Mouse (Mus musculus) cerebellum, adult 9-10 months (tissue): Measurements from ENCODE around the gene Trpv2.
A peak's percentile ranks its signal among the peaks of the same experiment; 100 is the strongest.

Experiments used
- DNase-seq: peaks from one replicate; pipeline ENCODE4 v3.0.0; 2022

The Trpv2 gene

GRCm38 (mm10) chr11:62630225-62630821 is 56.0 kb downstream of the Trpv2 start:
- no peak for DNase-seq

- no peak for DNase-seq
Observed at GRCm38 (mm10) chr11:62631138-62631537, 56.9 kb downstream of the Trpv2 start.

DNA sequence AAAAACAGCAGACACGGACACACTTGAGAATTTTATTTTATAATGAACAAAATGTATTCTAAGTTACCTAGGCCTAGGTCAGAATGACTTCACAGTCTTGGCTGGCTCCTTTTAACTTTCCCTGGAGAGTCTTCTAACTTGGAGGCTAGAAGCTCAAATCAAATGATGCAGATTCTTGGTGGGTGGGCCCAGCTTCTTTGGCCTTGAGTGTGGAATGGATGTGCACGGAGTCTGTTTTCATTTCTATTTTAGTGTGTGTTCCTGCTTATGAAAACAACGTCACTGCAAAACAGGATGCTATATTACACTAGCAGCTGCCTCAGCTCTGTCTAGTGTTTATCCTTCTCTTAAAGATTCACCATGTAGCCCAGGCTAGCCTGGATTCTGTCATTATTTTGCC is 61.1 kb downstream of the Trpv2 start:
- DNase-seq, result no peak

DNA sequence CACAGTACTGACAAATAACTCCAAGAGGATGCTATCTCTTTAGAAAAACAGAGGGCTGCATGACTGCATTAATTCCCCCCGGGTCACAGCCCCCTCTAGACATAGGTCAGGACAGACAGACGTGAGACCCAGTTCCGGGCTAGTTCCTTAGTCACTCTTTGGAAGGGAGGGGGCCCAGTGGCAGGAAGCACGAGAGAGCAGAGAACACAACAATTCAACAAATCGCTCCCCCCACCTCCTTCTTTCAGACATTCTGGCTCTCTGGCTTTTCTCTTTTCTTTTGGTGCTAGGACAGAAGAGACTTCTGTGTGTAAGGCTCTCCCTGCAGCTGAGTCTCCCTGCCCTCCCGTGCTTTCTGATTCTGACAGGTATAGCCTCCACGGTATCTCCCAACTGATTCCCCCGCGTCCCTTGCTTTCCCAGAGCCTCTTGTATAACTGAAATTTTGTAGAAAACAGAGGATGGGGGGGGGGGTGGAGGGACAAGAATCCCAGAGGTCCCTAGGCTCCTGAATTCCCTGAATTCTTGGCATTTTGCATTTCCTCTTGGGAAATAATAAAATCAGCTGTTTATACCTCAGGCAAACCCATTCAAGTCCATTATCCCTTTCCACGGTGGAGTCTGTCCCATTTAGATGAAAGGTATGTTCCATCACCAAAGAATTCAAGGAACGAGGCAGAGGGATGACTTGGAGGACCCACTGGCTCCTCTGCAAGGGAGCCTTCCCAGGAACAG is 62.0 kb downstream of the Trpv2 start:
- no peak for DNase-seq

GRCm38 (mm10) chr11:62636840-62637221 is 62.5 kb downstream of the Trpv2 start:
- DNase-seq, result no peak

DNA sequence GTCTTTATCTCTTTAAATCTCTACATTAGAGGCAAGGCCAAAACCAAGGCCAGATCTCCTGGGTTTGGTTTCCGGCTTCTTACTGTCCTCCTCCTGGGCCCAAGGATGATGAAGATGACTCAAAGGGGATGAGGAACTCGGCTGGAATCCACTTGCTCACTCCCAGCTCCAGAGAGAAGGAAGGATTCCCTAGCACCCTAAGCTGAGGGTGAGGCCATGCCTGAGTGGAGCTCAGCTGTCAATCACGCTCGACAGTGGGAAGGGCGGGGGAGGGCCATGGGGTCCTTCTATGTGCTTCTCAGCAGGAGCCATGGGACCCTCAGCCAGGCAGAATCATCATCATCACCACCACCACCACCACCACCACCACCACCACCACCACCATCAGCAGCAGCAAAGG is 63.1 kb downstream of the Trpv2 start:
- DNase-seq, result no peak

GRCm38 (mm10) chr11:62637806-62638205 is 63.5 kb downstream of the Trpv2 start:
- DNase-seq, result no peak

DNA sequence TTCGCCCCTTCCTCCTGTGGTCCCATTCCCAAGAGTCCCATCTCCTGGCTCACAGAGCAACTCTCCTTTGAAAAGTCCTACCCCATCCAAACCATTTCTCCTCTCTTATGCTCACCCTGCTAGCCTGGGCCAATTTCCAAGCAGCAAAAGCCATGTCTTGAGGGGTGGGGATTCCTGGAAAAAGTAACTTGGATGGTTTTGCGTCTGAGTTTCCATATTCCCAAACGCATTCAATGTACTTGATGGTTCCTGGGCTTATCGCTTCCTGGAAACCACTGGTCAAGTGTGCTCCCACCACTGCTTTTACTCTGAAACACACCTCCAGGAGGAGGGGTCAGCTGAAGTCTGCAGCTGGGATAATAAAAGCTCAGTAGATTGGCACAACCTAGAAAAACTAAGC is 64.1 kb downstream of the Trpv2 start:
- no peak for DNase-seq

DNA sequence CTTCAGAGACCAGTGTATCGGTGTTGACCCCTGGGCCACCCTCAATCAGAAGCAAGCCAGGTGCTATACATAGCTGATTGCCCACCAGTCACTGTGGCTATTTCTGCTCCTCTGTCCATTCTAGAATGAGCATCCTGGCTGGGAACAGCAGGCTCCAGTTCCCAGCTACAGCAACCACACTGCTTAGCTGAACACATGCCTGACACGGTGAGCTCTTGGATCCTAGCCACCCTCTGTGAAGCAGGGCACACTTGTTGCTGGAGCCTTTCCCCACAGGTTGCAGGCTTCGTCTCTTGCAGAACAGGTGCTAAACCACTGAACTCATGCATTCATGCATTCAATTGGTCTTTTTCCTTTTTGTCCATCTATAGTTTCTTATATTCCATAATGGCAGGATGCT is 66.1 kb downstream of the Trpv2 start:
- no peak for DNase-seq

- DNase-seq, result no peak
Observed at GRCm38 (mm10) chr11:62642023-62642844, 67.9 kb downstream of the Trpv2 start.

- DNase-seq, result peak; percentile 83
Observed at GRCm38 (mm10) chr11:62643011-62643631, 68.8 kb downstream of the Trpv2 start.

- no peak for DNase-seq
Observed at GRCm38 (mm10) chr11:62643681-62644363, 69.5 kb downstream of the Trpv2 start.

GRCm38 (mm10) chr11:62644602-62645336 is 70.5 kb downstream of the Trpv2 start:
- no peak for DNase-seq

DNA sequence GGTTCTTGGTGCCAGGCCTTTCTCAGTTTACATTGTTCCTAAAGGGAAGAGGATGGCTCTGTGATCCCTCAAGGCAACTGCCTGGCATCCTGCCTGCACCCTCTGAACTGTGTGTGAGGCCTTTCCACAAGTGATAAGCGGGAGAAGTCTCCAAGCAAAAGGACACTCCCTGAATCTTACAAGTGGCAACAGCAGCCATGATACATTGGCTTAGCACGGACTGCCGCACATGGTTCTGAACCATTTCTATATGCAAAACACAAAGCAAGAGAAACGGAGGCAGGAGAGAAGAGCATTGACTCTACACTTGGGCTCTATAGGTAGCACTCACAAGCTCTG is 71.0 kb downstream of the Trpv2 start:
- no peak for DNase-seq

DNA sequence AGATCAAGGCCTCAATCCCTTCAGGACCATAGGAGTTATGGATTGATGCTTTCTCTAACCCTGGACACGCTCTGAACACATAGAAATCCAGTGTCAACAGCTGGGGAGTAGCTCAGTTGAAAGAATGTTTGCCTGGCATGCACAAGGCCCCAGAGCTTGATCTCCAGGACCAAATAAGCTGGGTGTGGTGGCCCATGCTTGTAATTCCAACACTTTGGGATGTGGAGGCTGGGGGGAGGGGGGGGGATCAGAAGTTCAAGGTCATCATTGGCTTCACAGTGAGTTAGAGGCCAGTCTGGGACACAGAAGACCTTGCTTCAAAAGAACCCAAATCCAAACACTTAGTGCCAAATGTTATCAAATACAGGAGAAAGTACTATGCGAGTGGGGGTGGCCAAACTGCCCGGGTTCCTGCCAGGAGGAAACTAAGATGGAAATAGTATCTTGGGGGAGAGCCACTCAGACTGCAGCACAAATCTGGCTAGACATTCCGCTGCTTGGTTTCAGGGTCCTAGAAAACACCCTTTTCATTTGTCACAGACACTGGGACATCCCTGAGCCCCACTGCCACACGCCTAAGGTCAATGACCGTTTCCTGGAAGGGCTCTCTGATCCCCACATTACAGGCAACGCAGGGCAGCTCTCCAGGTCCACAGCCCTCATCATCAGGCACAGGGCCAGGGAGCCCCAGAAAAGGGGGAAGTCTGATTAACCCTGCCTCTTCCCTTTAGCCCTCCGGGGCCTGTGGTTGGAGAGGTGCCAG is 71.6 kb downstream of the Trpv2 start:
- no peak for DNase-seq

- DNase-seq, result no peak
Observed at GRCm38 (mm10) chr11:62646495-62646843, 72.2 kb downstream of the Trpv2 start.

DNA sequence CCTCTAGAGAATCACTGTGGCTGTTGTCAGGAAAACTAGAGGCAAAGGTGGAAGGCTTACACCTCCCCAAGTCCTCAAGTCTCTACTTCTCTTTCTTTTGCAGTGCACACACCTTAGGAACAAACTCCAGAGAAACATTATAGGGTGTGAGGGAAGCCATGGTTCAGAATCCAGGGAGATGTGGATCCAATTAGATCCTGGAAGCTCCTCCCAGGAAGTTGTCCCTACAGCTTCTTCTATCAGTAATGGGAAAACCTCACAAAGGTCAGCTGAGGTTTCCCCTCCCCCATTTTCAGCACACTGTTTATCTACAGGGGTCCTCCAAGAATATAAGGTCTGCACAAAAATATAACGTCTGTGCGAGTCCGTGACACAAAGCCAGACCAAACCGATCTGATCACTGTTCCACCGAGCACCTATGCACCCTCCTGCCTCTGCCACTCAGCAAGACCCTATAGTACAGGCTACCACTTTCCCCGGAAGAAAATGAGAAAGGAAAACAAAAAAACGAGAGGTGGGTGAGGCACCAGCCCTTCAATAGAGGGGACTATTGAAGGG is 72.8 kb downstream of the Trpv2 start:
- DNase-seq, result no peak

DNA sequence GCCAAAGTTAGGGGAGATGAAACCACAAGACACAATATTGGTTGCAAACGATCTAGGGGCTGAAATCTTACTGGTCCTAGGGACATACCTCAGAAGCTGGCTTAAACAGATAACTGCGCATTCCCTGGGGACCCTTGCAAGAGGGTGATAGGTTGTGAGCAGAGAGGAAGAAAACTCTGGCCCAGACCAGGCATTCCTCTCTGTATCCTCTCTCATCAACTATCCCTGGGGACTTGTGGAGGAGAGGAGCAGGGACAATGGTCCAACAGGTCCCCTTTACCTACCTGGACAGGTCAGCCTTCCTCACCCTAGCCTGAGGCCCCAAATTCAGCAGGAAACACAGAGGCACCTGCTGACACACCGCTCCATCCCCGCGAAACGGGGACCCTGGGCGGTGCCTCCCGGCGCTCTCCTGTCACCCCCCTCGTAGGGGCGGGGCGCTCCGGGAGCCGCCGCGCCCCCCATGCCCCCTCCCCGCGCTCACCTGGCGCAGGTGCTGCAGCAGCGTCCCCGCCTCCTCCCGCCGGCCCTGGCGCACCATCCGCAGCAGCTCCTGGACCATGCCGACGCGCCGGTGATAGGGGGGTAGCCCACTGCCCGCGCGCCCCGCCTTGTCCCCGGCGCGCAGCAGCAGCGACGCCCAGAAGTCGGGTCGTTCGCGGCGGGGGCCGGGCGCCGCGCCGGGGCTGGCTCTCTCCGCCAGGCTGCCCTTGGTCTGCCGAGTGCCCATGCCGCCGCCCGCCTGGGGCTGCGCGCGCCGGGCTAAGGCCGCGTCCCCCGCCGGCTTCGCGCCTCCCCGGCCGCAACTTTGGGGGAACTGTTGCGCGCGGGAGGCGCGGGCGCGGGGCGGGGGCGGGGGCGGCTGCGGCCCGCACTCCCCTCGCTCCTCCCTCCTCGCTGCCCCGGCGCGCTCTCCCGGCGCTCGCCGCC is 73.6 kb downstream of the Trpv2 start, which contains the start of gene Lrrc75a:
Lrrc75a (minus strand) TSS at position 863 of the 930 bp plus-strand sequence.
- DNase-seq, result peak; percentile 22

- peak; percentile 85 for DNase-seq
Observed at GRCm38 (mm10) chr11:62648591-62649391, 74.5 kb downstream of the Trpv2 start, which contains the start of gene Mmgt2. Gene Mmgt2 (plus strand): TSS chr11:62648664.
